Mouse (Mus musculus): Measurements from ENCODE around the gene Serpina1b. TPM values are rescaled to one million over a fixed set of nuclear protein-coding genes. Genes with fewer than 3 reads are reported as not detected.

Gene Serpina1b
- polyA plus RNA-seq, 1 experiment from 2014 or later = 1.4 TPM

DNA sequence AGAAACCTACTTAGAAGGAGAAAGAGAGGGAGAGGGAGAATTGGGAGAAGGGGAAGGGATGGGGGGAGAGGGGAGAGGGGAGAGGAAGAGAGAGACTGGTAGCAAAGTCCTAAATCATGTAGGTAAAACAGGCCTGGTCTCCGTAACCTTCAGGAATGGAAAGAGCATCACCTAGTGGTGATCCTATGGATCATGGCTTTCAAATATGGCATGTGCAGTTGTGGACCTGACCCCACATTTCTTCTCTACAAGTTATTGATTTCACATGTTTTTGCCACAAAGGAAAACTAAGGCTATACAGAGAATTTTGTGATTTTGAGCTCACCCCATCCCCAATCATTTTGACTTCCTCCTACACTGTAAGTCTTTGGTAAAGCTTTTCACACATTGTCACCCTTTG lies 119.8 kb downstream of the Serpina1b start:
- ATAC-seq (replicated peaks; ENCODE audit: extremely low read depth, insufficient read depth, low FRiP score) = no peak
- WGBS = 50% methylated on average over 1 of the region's 1 CpGs
- Histone ChIP-seq H3K9me3 (replicated peaks; ENCODE audit: control insufficient read depth, low read length) (no peaks in the 10 kb centered on the region), H3K27me3 (ENCODE audit: control insufficient read depth, insufficient read depth, low read length) (no peaks in the 10 kb centered on the region), H3K4me2 (ENCODE audit: low read depth, low read length) (no peak overlapping the region), H3K9ac (ENCODE audit: low read length) (no peak overlapping the region), H3K36me3 (ENCODE audit: control insufficient read depth, insufficient read depth) (no peaks in the 10 kb centered on the region), H3K4me3 (ENCODE audit: low read length) (no peak overlapping the region), H3K27ac (ENCODE audit: low read length) (no peak overlapping the region), H3K4me1 (ENCODE audit: control insufficient read depth, insufficient read depth, low read length) (no peaks in the 10 kb centered on the region)

DNA sequence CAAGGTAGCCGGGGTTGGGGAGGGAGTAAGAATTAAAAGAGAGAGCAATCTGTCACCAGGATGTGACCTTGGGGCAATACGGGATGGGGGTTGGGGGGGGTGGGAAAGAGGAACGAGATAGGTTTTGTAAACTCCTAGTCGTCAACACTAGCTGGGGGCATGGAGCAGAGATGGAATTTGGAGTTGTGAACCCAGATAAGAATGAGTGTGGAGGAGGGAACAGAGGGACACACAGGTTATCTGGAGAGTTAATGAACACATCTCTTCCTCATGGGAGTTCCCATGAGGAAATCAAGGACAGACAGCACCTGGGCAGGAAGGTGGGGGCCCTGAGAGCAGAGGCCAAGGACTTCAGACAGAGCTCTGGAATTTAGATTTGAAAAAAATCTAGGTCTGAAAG lies 124.1 kb downstream of the Serpina1b start:
- Histone ChIP-seq H3K27me3 (ENCODE audit: control insufficient read depth, insufficient read depth, low read length) (no peaks in the 10 kb centered on the region), H3K4me1 (ENCODE audit: control insufficient read depth, insufficient read depth, low read length) (no peaks in the 10 kb centered on the region), H3K9ac (ENCODE audit: low read length) (no peak overlapping the region), H3K4me3 (ENCODE audit: low read length) (no peak overlapping the region), H3K36me3 (ENCODE audit: control insufficient read depth, insufficient read depth) (no peaks in the 10 kb centered on the region), H3K4me2 (ENCODE audit: low read depth, low read length) (no peak overlapping the region), H3K27ac (ENCODE audit: low read length) (no peak overlapping the region), H3K9me3 (replicated peaks; ENCODE audit: control insufficient read depth, low read length) (no peaks in the 10 kb centered on the region)
- ATAC-seq (replicated peaks; ENCODE audit: extremely low read depth, insufficient read depth, low FRiP score) = no peak
- 25% methylated on average over 4 of the region's 4 CpGs for WGBS

DNA sequence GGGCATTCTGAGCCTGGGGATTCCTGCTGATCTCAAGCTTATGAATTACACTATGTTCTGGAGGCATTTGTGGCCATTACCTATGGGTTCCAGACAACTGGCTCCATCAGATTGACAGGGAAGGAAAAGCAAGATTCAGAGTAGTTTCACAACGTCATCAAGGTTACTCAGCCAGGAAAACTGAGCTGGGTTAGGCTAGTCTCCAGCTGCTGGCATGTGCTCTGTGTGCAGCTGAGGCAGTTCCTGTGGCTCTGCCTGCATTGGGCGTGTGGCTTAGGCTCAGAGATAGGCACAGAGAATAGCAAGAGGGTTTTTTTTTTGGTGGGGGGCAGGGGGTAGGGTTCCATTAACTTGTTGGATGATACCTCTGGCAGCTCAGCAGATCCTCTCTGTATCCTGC lies 124.6 kb downstream of the Serpina1b start:
- H3K4me3 ChIP-seq (ENCODE audit: low read length) = no peak overlapping the region
- H3K27me3 ChIP-seq (ENCODE audit: control insufficient read depth, insufficient read depth, low read length) = no peaks in the 10 kb centered on the region
- no peak overlapping the region for H3K4me2 ChIP-seq (ENCODE audit: low read depth, low read length)
- WGBS = 53% methylated on average over 2 of the region's 2 CpGs
- no peak overlapping the region for H3K27ac ChIP-seq (ENCODE audit: low read length)
- no peaks in the 10 kb centered on the region for H3K36me3 ChIP-seq (ENCODE audit: control insufficient read depth, insufficient read depth)
- ATAC-seq (replicated peaks; ENCODE audit: extremely low read depth, insufficient read depth, low FRiP score) = no peak
- no peaks in the 10 kb centered on the region for H3K4me1 ChIP-seq (ENCODE audit: control insufficient read depth, insufficient read depth, low read length)
- no peaks in the 10 kb centered on the region for H3K9me3 ChIP-seq (replicated peaks; ENCODE audit: control insufficient read depth, low read length)
- no peak overlapping the region for H3K9ac ChIP-seq (ENCODE audit: low read length)

DNA sequence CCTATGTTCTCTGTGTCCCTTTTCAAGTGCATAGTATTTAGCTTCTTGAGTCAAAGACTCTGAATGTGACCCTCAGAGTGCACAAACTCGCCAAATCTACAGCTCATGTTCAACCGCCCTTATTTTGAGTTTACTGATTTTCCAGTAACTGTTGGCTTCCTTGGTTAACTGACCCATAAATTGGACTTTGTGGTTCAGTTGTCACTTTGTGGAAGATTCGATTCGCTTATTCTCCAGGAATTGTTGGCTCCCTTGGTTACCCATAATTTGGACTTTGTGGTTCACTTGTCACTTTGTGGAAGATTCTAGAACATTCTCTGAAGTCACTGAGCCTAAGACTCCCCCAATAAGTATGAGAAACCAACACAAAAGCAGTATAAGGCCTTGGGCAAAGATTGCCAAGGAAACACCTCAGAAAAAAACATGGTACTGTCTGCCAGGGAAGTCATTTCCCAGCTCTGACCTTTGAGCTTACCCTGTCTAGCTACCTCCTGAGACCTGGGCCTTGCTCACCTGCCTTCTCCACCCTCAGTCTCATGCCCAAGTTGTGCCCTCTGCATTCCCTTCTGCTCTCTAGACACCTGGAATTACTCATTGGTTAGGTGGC lies 129.9 kb downstream of the Serpina1b start:
- no peaks in the 10 kb centered on the region for H3K27me3 ChIP-seq (ENCODE audit: control insufficient read depth, insufficient read depth, low read length)
- no peak overlapping the region for H3K9ac ChIP-seq (ENCODE audit: low read length)
- 86% methylated on average over 4 of the region's 4 CpGs for WGBS
- no peak overlapping the region for H3K4me3 ChIP-seq (ENCODE audit: low read length)
- H3K27ac ChIP-seq (ENCODE audit: low read length) = no peak overlapping the region
- no peak for ATAC-seq (replicated peaks; ENCODE audit: extremely low read depth, insufficient read depth, low FRiP score)
- H3K9me3 ChIP-seq (replicated peaks; ENCODE audit: control insufficient read depth, low read length) = no peaks in the 10 kb centered on the region
- no peaks in the 10 kb centered on the region for H3K36me3 ChIP-seq (ENCODE audit: control insufficient read depth, insufficient read depth)
- no peak overlapping the region for H3K4me2 ChIP-seq (ENCODE audit: low read depth, low read length)
- no peaks in the 10 kb centered on the region for H3K4me1 ChIP-seq (ENCODE audit: control insufficient read depth, insufficient read depth, low read length)

DNA sequence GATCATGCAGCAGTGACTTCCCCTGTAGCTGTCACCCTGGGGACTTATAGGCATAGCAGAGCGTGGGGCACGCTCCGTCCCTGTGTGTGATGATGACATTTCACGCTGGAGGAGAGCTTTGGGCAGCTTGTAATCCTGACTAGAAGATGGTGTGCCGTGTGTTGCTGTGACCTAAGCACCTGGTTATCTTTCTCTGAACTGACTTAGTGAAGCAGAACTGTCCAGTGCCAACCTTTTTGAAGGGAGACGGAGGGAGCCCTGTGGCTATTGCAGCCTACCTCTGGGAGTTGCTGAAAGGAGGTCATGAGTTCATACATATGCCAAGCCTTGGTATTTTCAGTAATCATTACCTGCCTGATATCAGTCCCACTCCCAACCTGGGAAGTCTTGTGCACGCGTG lies 134.7 kb downstream of the Serpina1b start, which contains the start of gene Serpina1f:
Gene Serpina1f, minus strand, starts transcription at position 101 of the 400 bp plus-strand sequence.
- Histone ChIP-seq H3K4me3 (ENCODE audit: low read length) (no peak within 1 kb of the TSS), H3K9ac (ENCODE audit: low read length) (no peak within 1 kb of the TSS), H3K27ac (ENCODE audit: low read length) (no peak within 1 kb of the TSS), H3K4me2 (ENCODE audit: low read depth, low read length) (no peak within 1 kb of the TSS), H3K36me3 (ENCODE audit: control insufficient read depth, insufficient read depth) (no peaks in the 10 kb centered on the region), H3K9me3 (replicated peaks; ENCODE audit: control insufficient read depth, low read length) (no peaks in the 10 kb centered on the region), H3K27me3 (ENCODE audit: control insufficient read depth, insufficient read depth, low read length) (no peaks in the 10 kb centered on the region), H3K4me1 (ENCODE audit: control insufficient read depth, insufficient read depth, low read length) (no peaks in the 10 kb centered on the region)
- ATAC-seq (replicated peaks; ENCODE audit: extremely low read depth, insufficient read depth, low FRiP score) = no peak
- WGBS = 79% methylated on average over 8 of the region's 8 CpGs

DNA sequence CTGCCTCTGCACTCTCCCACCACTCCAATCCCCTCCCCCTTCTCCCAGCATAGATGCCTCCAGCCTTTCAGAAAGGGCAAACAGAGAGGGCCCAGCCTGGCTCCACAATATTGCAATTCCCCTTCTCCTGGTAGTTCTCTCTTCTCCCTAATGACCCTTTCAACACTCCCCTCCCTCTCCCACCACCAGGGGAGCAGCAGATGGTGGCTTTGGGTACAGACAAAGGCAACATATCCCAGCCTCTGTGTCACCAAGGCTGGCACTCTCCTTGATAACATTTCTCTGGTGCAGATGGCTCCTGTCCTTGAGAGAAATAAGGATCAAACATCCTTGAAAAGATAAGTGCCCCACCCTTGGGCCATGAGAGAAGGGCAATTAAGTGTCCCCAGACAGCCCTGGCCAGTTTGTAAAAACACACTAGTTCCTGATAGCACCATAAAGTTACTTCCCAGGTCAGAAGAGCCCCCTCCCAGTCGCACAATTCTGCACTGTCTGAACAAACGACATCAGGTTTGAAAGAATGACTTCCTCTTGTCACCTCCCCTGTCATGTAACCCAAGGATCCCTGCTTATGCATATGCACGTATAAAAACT lies 141.9 kb downstream of the Serpina1b start:
- no peak for ATAC-seq (replicated peaks; ENCODE audit: extremely low read depth, insufficient read depth, low FRiP score)
- whole genome bisulfite sequencing = 24% methylated on average over 3 of the region's 3 CpGs

DNA sequence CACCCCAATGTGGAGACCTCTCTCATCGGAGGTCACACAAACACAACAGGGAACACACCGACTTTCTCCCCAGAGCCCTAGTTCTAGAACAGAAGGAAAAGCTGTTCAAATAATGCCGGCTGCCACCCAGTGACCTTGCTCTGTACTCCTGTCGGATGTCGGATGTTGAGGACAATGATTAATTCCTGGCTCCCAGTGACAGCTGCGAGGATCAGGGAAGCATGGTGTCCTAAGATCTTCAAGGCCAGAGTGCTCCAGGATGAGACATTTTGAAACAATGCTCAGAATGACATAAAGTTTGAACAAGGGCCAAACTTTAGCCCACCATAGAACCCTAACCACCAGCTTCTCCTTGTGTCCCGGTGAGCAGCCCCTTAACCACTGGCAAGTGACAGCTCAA lies 143.2 kb downstream of the Serpina1b start:
- no peaks in the 10 kb centered on the region for H3K4me1 ChIP-seq (ENCODE audit: control insufficient read depth, insufficient read depth, low read length)
- no peak overlapping the region for H3K27ac ChIP-seq (ENCODE audit: low read length)
- 49% methylated on average over 7 of the region's 7 CpGs for WGBS
- ATAC-seq (replicated peaks; ENCODE audit: extremely low read depth, insufficient read depth, low FRiP score) = no peak
- H3K9me3 ChIP-seq (replicated peaks; ENCODE audit: control insufficient read depth, low read length) = no peaks in the 10 kb centered on the region
- no peaks in the 10 kb centered on the region for H3K36me3 ChIP-seq (ENCODE audit: control insufficient read depth, insufficient read depth)
- H3K9ac ChIP-seq (ENCODE audit: low read length) = no peak overlapping the region
- no peak overlapping the region for H3K4me3 ChIP-seq (ENCODE audit: low read length)
- no peaks in the 10 kb centered on the region for H3K27me3 ChIP-seq (ENCODE audit: control insufficient read depth, insufficient read depth, low read length)
- no peak overlapping the region for H3K4me2 ChIP-seq (ENCODE audit: low read depth, low read length)

More for the DNA sequence above, 141.9 kb downstream of the Serpina1b start:
- Histone ChIP-seq H3K36me3 (ENCODE audit: control insufficient read depth, insufficient read depth) (no peaks in the 10 kb centered on the region), H3K4me1 (ENCODE audit: control insufficient read depth, insufficient read depth, low read length) (no peaks in the 10 kb centered on the region), H3K27ac (ENCODE audit: low read length) (no peak overlapping the region), H3K4me2 (ENCODE audit: low read depth, low read length) (no peak overlapping the region), H3K9ac (ENCODE audit: low read length) (no peak overlapping the region), H3K27me3 (ENCODE audit: control insufficient read depth, insufficient read depth, low read length) (no peaks in the 10 kb centered on the region), H3K9me3 (replicated peaks; ENCODE audit: control insufficient read depth, low read length) (no peaks in the 10 kb centered on the region), H3K4me3 (ENCODE audit: low read length) (no peak overlapping the region)

DNA sequence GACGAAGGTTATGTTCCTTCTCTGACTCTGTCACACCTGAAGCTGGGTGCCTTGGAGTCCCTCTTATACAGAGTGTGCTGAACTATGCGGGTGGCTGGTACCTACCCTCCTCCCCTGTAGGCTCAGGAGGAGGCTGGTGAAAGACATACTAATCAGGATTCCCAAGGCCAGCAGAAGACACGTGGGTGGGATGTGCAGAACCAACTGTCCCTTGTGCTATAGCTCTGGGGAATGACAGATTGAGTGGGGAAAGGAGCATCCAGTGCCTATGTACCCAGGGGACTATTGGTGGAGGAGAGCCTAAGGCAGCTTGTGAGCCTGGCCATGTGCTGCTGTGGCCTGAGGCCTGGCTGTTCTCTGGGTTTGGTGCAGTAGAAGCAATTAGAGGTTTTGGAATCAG lies 144.1 kb downstream of the Serpina1b start:
- no peak overlapping the region for H3K4me3 ChIP-seq (ENCODE audit: low read length)
- no peaks in the 10 kb centered on the region for H3K4me1 ChIP-seq (ENCODE audit: control insufficient read depth, insufficient read depth, low read length)
- no peak for ATAC-seq (replicated peaks; ENCODE audit: extremely low read depth, insufficient read depth, low FRiP score)
- H3K36me3 ChIP-seq (ENCODE audit: control insufficient read depth, insufficient read depth) = no peaks in the 10 kb centered on the region
- H3K4me2 ChIP-seq (ENCODE audit: low read depth, low read length) = no peak overlapping the region
- H3K27ac ChIP-seq (ENCODE audit: low read length) = no peak overlapping the region
- H3K9ac ChIP-seq (ENCODE audit: low read length) = no peak overlapping the region
- no peaks in the 10 kb centered on the region for H3K9me3 ChIP-seq (replicated peaks; ENCODE audit: control insufficient read depth, low read length)
- no peaks in the 10 kb centered on the region for H3K27me3 ChIP-seq (ENCODE audit: control insufficient read depth, insufficient read depth, low read length)
- 72% methylated on average over 3 of the region's 3 CpGs for WGBS

DNA sequence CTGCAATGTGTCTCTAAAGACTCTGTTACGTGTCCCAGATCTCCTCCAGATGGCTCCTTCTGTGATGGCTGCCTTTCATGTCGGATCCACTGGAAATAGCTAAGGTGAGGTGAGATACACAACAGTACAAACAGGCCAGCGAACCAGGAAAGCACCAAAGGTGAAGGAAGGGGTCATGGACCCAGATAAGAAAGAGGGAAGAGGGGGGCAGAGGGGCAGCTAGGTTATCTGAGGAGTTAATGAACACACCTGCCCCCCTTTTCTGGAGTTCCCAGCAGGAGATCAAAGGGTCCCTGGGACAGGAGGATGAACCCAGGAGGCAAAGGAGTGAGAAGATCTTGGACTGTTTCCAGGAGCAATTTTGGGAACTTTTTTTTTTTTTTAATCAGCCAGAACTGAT lies 144.8 kb downstream of the Serpina1b start:
- Histone ChIP-seq H3K27me3 (ENCODE audit: control insufficient read depth, insufficient read depth, low read length) (no peaks in the 10 kb centered on the region), H3K27ac (ENCODE audit: low read length) (no peak overlapping the region), H3K36me3 (ENCODE audit: control insufficient read depth, insufficient read depth) (no peaks in the 10 kb centered on the region), H3K4me3 (ENCODE audit: low read length) (no peak overlapping the region), H3K9ac (ENCODE audit: low read length) (no peak overlapping the region), H3K9me3 (replicated peaks; ENCODE audit: control insufficient read depth, low read length) (no peaks in the 10 kb centered on the region), H3K4me2 (ENCODE audit: low read depth, low read length) (no peak overlapping the region), H3K4me1 (ENCODE audit: control insufficient read depth, insufficient read depth, low read length) (no peaks in the 10 kb centered on the region)
- no peak for ATAC-seq (replicated peaks; ENCODE audit: extremely low read depth, insufficient read depth, low FRiP score)
- WGBS = 48% methylated on average over 3 of the region's 3 CpGs

Data from heart, embryonic 16.5 days (tissue).